8 mouse cellular contexts compared by ENCODE assay signal in genomic region chr1:180403694-180404606, GRCm38 (mm10).
DNase-seq lines count a peak whose midpoint lies in the region; ATAC-seq and TF ChIP-seq lines count a peak whose summit lies in the region.

No protein-coding gene starts in this region.

- no peak overlapping the region for H3K4me2 ChIP-seq in embryonic facial prominence, embryonic 11.5 days (ENCODE audit: low read depth, low read length)
- 0 out of 2 replicates have a peak overlapping the region, but pooled peaks have one; percentile 6 for H3K4me2 ChIP-seq in hindbrain, embryonic 12.5 days (replicated peaks)
- H3K4me2 ChIP-seq in limb, embryonic 15.5 days, result peak overlapping the region; percentile 30
- no peak overlapping the region for H3K4me2 ChIP-seq in midbrain, embryonic 15.5 days

- intact Hi-C loops in left cerebral cortex, adult 2 months (cut with DNase I), result no loop called here
- intact Hi-C loops in left cerebral cortex, postnatal 4 days (cut with DNase I), result no loop called here

- H3K9me3 ChIP-seq in embryonic facial prominence, embryonic 11.5 days (replicated peaks; ENCODE audit: control insufficient read depth, low read length), result no peaks in the 10 kb centered on the region
- no peaks in the 10 kb centered on the region for H3K9me3 ChIP-seq in hindbrain, embryonic 12.5 days (replicated peaks)
- no peaks in the 10 kb centered on the region for H3K9me3 ChIP-seq in limb, embryonic 15.5 days
- H3K9me3 ChIP-seq in midbrain, embryonic 15.5 days, result no peaks in the 10 kb centered on the region

- ATAC-seq in embryonic facial prominence, embryonic 11.5 days (replicated peaks; ENCODE audit: insufficient number of reproducible peaks, low FRiP score, low TSS enrichment, low read depth), result no peak
- no peak for ATAC-seq in hindbrain, embryonic 12.5 days (ENCODE audit: low FRiP score)
- peak; percentile 71 for ATAC-seq in limb, embryonic 15.5 days (ENCODE audit: insufficient number of reproducible peaks, low FRiP score, low TSS enrichment, low read depth)
- no peak for ATAC-seq in midbrain, embryonic 15.5 days (replicated peaks)

- H3K4me3 ChIP-seq in left cerebral cortex, adult 2 months, result no peak overlapping the region
- no peak overlapping the region for H3K4me3 ChIP-seq in embryonic facial prominence, embryonic 11.5 days (ENCODE audit: low read depth, low read length)
- no peak overlapping the region for H3K4me3 ChIP-seq in hindbrain, embryonic 12.5 days
- H3K4me3 ChIP-seq in limb, embryonic 15.5 days, result no peak overlapping the region
- H3K4me3 ChIP-seq in midbrain, embryonic 15.5 days, result no peak overlapping the region

- no peaks in the 10 kb centered on the region for H3K27me3 ChIP-seq in embryonic facial prominence, embryonic 11.5 days (ENCODE audit: control insufficient read depth, insufficient read depth, low read length)
- H3K27me3 ChIP-seq in hindbrain, embryonic 12.5 days, result no peaks in the 10 kb centered on the region
- no peaks in the 10 kb centered on the region for H3K27me3 ChIP-seq in limb, embryonic 15.5 days
- no peaks in the 10 kb centered on the region for H3K27me3 ChIP-seq in midbrain, embryonic 15.5 days (replicated peaks)

- no peaks in the 10 kb centered on the region for H3K36me3 ChIP-seq in embryonic facial prominence, embryonic 11.5 days (replicated peaks; ENCODE audit: control insufficient read depth, insufficient read depth, low read depth, low read length)
- no peaks in the 10 kb centered on the region for H3K36me3 ChIP-seq in hindbrain, embryonic 12.5 days
- no peaks in the 10 kb centered on the region for H3K36me3 ChIP-seq in limb, embryonic 15.5 days
- no peaks in the 10 kb centered on the region for H3K36me3 ChIP-seq in midbrain, embryonic 15.5 days (replicated peaks)

- H3K9ac ChIP-seq in embryonic facial prominence, embryonic 11.5 days (replicated peaks; ENCODE audit: low read length), result no peak overlapping the region; the same call in 1 of the 2 replicates
- no peak overlapping the region for H3K9ac ChIP-seq in hindbrain, embryonic 12.5 days
- H3K9ac ChIP-seq in limb, embryonic 15.5 days, result no peak overlapping the region
- H3K9ac ChIP-seq in midbrain, embryonic 15.5 days, result no peak overlapping the region

- DNase-seq in left cerebral cortex, adult 2 months (ENCODE audit: extremely low spot score in 1 of 2, low spot score in 2 of 2), result no peak
- no peak for DNase-seq in left cerebral cortex, postnatal 4 days
- DNase-seq in embryonic facial prominence, embryonic 11.5 days (ENCODE audit: low spot score), result peak; percentile 32
- DNase-seq in yolk sac, embryonic 10.5 days (ENCODE audit: low spot score), result peak; percentile 59
- DNase-seq in right cerebral cortex, postnatal 25 days, result no peak

- WGBS in embryonic facial prominence, embryonic 11.5 days, result 59% methylated on average over 32 of the region's 32 CpGs
- WGBS in hindbrain, embryonic 12.5 days, result 69% methylated on average over 32 of the region's 32 CpGs
- WGBS in limb, embryonic 15.5 days, result 46% methylated on average over 32 of the region's 32 CpGs
- 79% methylated on average over 32 of the region's 32 CpGs for WGBS in midbrain, embryonic 15.5 days

- peaks cover 5% of the 10 kb centered on the region; the same call in 1 of the 2 replicates for H3K4me1 ChIP-seq in embryonic facial prominence, embryonic 11.5 days (ENCODE audit: control insufficient read depth, insufficient read depth, low read length)
- H3K4me1 ChIP-seq in hindbrain, embryonic 12.5 days, result peaks cover 18% of the 10 kb centered on the region
- H3K4me1 ChIP-seq in limb, embryonic 15.5 days, result peaks cover 88% of the 10 kb centered on the region
- peaks cover 6% of the 10 kb centered on the region; the same call in 1 of the 2 replicates for H3K4me1 ChIP-seq in midbrain, embryonic 15.5 days

- no peak for TF ChIP-seq CTCF in left cerebral cortex, adult 2 months (IDR thresholded peaks at IDR 0.05)

- peak overlapping the region; percentile 83 for H3K27ac ChIP-seq in left cerebral cortex, adult 2 months
- peak overlapping the region; percentile 78 for H3K27ac ChIP-seq in embryonic facial prominence, embryonic 11.5 days (replicated peaks; ENCODE audit: low read depth, low read length)
- peak overlapping the region; percentile 77 for H3K27ac ChIP-seq in hindbrain, embryonic 12.5 days
- peak overlapping the region; percentile 93 for H3K27ac ChIP-seq in limb, embryonic 15.5 days
- H3K27ac ChIP-seq in midbrain, embryonic 15.5 days, result peak overlapping the region; percentile 53

Comparison
In these comparisons a context has a peak if more than half of its experiments do, and no peak if none do; other contexts are left out.
1. DNase-seq: peak in embryonic facial prominence, embryonic 11.5 days (single experiment) and yolk sac, embryonic 10.5 days (single experiment); none in left cerebral cortex, adult 2 months (0 of 2), left cerebral cortex, postnatal 4 days (single experiment) and right cerebral cortex, postnatal 25 days (single experiment).
2. H3K4me2 ChIP-seq: peak in hindbrain, embryonic 12.5 days (single experiment) and limb, embryonic 15.5 days (single experiment); none in embryonic facial prominence, embryonic 11.5 days (single experiment) and midbrain, embryonic 15.5 days (single experiment).
3. Peak in every context shown above with its lines, with median percentiles within 50 percentile points of each other: H3K27ac ChIP-seq.